Mouse (Mus musculus): ENCODE measurements around the gene Ptpn13. TPM values are rescaled to one million over a fixed set of nuclear protein-coding genes. Genes with fewer than 3 reads are reported as not detected.

Ptpn13 gene
- polyA plus RNA-seq, 1 experiment from 2014 or later = 0.55 TPM

DNA sequence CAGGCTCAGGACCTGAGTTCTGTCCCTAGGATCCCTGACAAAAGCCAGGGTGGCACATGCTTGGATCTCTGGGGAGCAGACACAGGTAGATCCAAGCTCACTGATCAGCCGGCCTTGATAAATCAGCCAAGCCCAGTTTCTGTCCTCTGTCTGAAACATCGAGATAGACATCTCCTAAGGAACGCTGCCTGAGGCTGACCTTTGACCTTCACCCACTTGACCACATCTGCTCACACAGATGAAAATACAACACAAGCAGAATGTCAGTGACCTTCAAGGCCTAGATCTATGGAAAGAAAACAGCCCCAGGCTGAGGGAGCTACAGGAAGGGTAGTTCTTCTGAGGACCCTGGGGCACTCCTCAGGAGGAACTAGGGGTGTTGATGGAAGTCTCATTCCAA lies 97.4 kb downstream of the Ptpn13 start:
- no peak overlapping the region for H3K4me2 ChIP-seq
- H3K4me1 ChIP-seq (replicated peaks) = no peaks in the 10 kb centered on the region
- no peak for ATAC-seq (ENCODE audit: insufficient read depth)
- no peak overlapping the region for H3K4me3 ChIP-seq (replicated peaks)
- H3K9me3 ChIP-seq (replicated peaks) = no peaks in the 10 kb centered on the region
- H3K36me3 ChIP-seq (replicated peaks) = no peaks in the 10 kb centered on the region
- H3K27me3 ChIP-seq = no peaks in the 10 kb centered on the region
- H3K27ac ChIP-seq (replicated peaks) = no peak overlapping the region
- H3K9ac ChIP-seq = no peak overlapping the region
- 64% methylated on average over 3 of the region's 3 CpGs for WGBS (ENCODE audit: insufficient replicate concordance)

DNA sequence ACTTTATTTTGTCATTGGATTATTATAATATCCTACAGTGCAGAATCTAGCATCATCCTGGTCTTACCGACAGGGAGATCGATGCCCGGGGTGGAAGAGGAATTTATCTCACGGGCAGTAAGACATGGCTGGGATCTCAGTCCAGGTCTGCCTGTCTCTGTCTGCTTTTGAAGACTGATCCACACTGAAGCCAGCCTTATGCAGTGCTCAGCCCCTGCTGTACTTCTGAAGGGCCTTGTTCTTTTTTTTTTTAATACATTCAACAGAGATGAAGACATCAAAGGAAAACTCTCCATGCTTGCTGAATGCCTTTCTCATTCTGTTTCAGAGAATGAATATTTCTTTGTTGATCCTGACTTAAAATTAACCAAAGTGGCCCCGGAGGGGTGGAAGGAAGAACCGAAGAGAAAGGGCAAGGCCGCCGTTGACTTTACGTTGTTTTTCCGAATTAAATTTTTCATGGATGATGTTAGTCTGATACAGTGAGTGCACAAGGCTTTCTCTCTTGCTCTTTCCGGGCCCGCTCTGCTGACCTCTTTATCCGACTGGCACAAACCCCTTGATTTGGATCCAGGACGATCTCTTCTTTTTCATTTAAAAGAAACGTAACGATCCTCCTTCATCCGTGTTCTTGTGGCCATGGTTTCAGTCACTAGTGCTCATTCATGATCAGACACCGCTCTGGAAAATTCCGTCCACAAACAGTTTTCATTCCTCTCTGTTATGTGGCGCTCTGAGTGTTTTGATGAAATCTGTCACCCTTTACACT lies 101.9 kb downstream of the Ptpn13 start:
- Histone ChIP-seq H3K9me3 (replicated peaks) (no peaks in the 10 kb centered on the region), H3K4me1 (replicated peaks) (no peaks in the 10 kb centered on the region), H3K4me3 (replicated peaks) (no peak overlapping the region), H3K27me3 (no peaks in the 10 kb centered on the region), H3K36me3 (replicated peaks) (no peaks in the 10 kb centered on the region), H3K27ac (replicated peaks) (no peak overlapping the region), H3K9ac (no peak overlapping the region), H3K4me2 (no peak overlapping the region)
- no peak for ATAC-seq (ENCODE audit: insufficient read depth)
- 78% methylated on average over 20 of the region's 20 CpGs for WGBS (ENCODE audit: insufficient replicate concordance)

DNA sequence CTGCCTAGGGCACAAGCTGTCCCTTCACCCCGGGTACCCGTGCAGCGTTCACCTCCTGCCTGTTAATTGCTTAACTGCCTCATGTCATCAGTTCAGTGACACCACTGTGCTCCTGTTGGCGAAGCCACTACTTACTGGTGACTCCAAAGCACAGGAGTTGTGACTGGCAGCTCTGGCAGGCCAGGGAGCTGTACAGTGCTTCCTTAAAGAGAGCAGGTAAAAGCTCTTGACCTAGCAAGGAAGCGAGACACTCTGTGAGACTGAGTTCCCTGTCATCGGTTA lies 102.4 kb downstream of the Ptpn13 start:
- no peaks in the 10 kb centered on the region for H3K27me3 ChIP-seq
- no peak overlapping the region for H3K9ac ChIP-seq
- H3K4me3 ChIP-seq (replicated peaks) = no peak overlapping the region
- no peak for ATAC-seq (ENCODE audit: insufficient read depth)
- H3K4me1 ChIP-seq (replicated peaks) = no peaks in the 10 kb centered on the region
- no peaks in the 10 kb centered on the region for H3K9me3 ChIP-seq (replicated peaks)
- no peak overlapping the region for H3K4me2 ChIP-seq
- H3K27ac ChIP-seq (replicated peaks) = no peak overlapping the region
- no peaks in the 10 kb centered on the region for H3K36me3 ChIP-seq (replicated peaks)
- 63% methylated on average over 6 of the region's 6 CpGs for WGBS (ENCODE audit: insufficient replicate concordance)

DNA sequence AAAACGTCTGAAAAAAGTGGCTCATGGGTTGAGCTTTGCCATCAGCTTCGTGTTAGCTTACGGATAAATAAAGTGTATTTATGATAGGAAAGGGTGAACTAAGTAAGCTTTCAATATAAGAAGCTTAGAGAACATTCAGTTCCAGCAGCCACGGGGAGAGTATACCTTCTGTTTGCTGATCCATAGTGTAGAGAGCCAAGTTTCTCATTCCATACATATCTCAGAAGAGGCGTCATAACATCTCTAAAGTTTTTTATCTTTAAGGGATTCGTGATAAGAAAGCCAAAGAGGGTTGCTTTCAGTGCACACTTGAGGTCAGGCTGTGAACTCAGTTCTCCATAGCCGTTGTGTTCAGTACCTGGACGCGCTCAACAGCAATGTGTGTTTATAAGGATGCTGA lies 105.2 kb downstream of the Ptpn13 start:
- no peak overlapping the region for H3K9ac ChIP-seq
- WGBS (ENCODE audit: insufficient replicate concordance) = 60% methylated on average over 9 of the region's 9 CpGs
- no peak for ATAC-seq (ENCODE audit: insufficient read depth)

DNA sequence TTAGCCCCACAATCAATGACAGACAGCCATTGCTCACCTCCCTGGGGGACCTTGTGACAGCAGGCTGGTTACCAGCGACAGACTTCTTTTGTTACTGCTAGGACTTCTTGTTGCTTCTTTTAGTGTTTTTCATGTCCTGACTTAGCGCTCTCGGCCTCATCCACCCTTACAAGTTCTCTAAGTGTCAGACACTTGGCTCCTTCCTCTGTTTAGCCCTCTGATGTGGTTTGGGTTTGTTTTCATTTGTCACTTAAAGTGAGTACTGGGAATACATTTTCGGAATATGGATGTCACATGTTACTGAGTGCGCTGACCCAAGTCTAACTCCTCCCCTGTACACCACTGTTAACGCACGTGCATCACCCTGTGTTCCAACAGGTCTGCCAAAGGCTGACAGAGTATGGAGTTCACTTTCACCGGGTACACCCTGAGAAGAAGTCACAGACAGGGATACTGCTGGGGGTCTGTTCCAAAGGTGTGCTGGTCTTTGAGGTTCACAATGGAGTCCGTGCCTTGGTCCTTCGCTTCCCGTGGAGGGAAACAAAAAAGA lies 107.9 kb downstream of the Ptpn13 start:
- Histone ChIP-seq H3K4me1 (replicated peaks) (no peaks in the 10 kb centered on the region), H3K27ac (replicated peaks) (no peak overlapping the region), H3K9ac (no peak overlapping the region), H3K36me3 (replicated peaks) (no peaks in the 10 kb centered on the region), H3K4me2 (no peak overlapping the region), H3K9me3 (replicated peaks) (no peaks in the 10 kb centered on the region), H3K4me3 (replicated peaks) (no peak overlapping the region), H3K27me3 (no peaks in the 10 kb centered on the region)
- no peak for ATAC-seq (ENCODE audit: insufficient read depth)
- WGBS (ENCODE audit: insufficient replicate concordance) = 76% methylated on average over 11 of the region's 11 CpGs

More for the DNA sequence above, 105.2 kb downstream of the Ptpn13 start:
- Histone ChIP-seq H3K36me3 (replicated peaks) (no peaks in the 10 kb centered on the region), H3K9me3 (replicated peaks) (no peaks in the 10 kb centered on the region), H3K27ac (replicated peaks) (no peak overlapping the region), H3K4me3 (replicated peaks) (no peak overlapping the region), H3K27me3 (no peaks in the 10 kb centered on the region), H3K4me1 (replicated peaks) (no peaks in the 10 kb centered on the region), H3K4me2 (no peak overlapping the region)

DNA sequence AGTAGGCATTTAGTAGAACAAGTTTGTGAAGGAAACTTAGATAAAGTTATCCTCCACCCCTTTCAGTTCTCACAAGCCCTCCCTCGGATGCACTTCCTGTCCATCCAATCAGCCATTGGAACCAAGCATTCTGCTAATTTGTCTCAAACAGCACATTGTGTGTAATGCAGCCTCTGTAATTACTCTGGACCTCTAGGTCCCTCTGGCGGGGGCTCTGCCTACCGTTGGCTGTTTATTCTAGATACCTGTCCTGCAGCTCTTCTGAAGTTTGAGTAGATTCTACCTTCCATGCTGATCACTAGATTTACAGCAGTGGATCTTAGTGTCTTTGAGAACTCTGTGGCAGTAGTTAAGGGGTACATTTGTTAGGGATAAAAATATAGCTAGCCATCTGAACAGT lies 109.5 kb downstream of the Ptpn13 start:
- H3K27me3 ChIP-seq = no peaks in the 10 kb centered on the region
- WGBS (ENCODE audit: insufficient replicate concordance) = 62% methylated on average over 3 of the region's 3 CpGs
- no peak overlapping the region for H3K4me2 ChIP-seq
- H3K36me3 ChIP-seq (replicated peaks) = no peaks in the 10 kb centered on the region
- H3K9ac ChIP-seq = no peak overlapping the region
- H3K4me1 ChIP-seq (replicated peaks) = no peaks in the 10 kb centered on the region
- no peak overlapping the region for H3K4me3 ChIP-seq (replicated peaks)
- no peak for ATAC-seq (ENCODE audit: insufficient read depth)
- no peak overlapping the region for H3K27ac ChIP-seq (replicated peaks)
- no peaks in the 10 kb centered on the region for H3K9me3 ChIP-seq (replicated peaks)

DNA sequence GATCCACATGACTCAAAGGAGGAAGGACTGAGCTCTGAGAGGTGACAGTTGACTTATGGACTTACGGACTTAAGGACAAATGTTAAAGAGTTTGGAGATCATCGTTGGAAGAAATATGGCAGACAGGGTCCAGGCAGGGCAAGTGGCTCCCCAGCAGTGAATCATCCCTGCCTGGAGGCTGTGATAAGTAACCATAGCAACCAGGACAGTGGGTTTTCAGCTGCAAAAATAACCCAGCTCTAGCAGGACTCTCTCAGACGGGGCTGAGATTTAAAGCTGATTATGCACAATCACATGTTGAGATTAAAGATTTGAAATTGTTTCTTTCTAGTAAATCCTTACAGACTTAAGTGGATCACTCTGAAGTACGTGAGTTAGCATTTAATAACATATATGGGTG lies 112.4 kb downstream of the Ptpn13 start:
- no peak overlapping the region for H3K4me2 ChIP-seq
- no peaks in the 10 kb centered on the region for H3K9me3 ChIP-seq (replicated peaks)
- no peak for ATAC-seq (ENCODE audit: insufficient read depth)
- H3K4me1 ChIP-seq (replicated peaks) = no peaks in the 10 kb centered on the region
- WGBS (ENCODE audit: insufficient replicate concordance) = 53% methylated on average over 4 of the region's 4 CpGs
- H3K27ac ChIP-seq (replicated peaks) = no peak overlapping the region
- H3K4me3 ChIP-seq (replicated peaks) = no peak overlapping the region
- no peaks in the 10 kb centered on the region for H3K36me3 ChIP-seq (replicated peaks)
- no peak overlapping the region for H3K9ac ChIP-seq
- no peaks in the 10 kb centered on the region for H3K27me3 ChIP-seq

DNA sequence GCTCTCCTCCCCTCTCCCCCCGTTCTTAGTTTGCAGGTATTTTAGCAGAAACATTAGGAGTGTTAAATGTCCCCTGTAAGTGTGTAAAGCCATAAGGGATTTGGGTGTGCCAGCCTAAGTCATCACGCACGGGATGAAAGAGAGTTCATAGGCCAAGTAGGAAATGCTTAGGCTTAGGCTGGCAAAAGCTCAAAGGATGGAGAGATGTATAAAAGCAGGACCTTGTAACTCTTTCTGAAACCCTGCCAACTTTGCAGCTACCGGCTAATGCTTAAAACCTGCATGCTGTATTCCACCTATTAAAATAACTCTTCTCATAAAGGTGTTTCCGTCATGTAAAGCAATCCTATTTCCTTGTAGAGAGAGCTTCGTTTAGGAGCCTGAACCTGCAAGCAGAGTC lies 115.6 kb downstream of the Ptpn13 start:
- no peaks in the 10 kb centered on the region for H3K9me3 ChIP-seq (replicated peaks)
- H3K4me1 ChIP-seq (replicated peaks) = no peaks in the 10 kb centered on the region
- no peak overlapping the region for H3K27ac ChIP-seq (replicated peaks)
- H3K9ac ChIP-seq = no peak overlapping the region
- H3K36me3 ChIP-seq (replicated peaks) = no peaks in the 10 kb centered on the region
- no peak for ATAC-seq (ENCODE audit: insufficient read depth)
- H3K4me3 ChIP-seq (replicated peaks) = no peak overlapping the region
- H3K4me2 ChIP-seq = no peak overlapping the region
- no peaks in the 10 kb centered on the region for H3K27me3 ChIP-seq
- WGBS (ENCODE audit: insufficient replicate concordance) = 73% methylated on average over 6 of the region's 6 CpGs

DNA sequence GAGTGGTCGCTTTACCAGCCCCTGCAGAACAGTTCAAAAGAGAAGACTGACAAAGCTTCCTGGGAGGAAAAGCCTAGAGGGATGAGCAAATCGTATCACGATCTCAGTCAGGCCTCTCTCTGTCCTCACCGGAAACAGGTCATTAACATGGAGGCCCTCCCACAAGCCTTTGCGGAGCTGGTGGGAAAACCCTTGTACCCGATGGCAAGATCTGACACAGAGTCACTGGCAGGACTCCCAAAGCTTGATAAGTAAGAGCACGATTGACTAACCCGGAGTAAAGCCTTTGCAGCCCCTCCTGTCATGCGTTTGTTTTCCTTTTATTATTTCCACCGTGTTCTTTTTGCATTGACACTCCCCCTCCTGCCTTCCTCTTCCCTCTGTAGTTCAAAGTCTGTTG lies 116.1 kb downstream of the Ptpn13 start:
- Histone ChIP-seq H3K27me3 (no peaks in the 10 kb centered on the region), H3K36me3 (replicated peaks) (no peaks in the 10 kb centered on the region), H3K9me3 (replicated peaks) (no peaks in the 10 kb centered on the region), H3K9ac (no peak overlapping the region), H3K4me2 (no peak overlapping the region), H3K4me3 (replicated peaks) (no peak overlapping the region), H3K4me1 (replicated peaks) (no peaks in the 10 kb centered on the region), H3K27ac (replicated peaks) (no peak overlapping the region)
- WGBS (ENCODE audit: insufficient replicate concordance) = 63% methylated on average over 10 of the region's 10 CpGs
- ATAC-seq (ENCODE audit: insufficient read depth) = no peak

DNA sequence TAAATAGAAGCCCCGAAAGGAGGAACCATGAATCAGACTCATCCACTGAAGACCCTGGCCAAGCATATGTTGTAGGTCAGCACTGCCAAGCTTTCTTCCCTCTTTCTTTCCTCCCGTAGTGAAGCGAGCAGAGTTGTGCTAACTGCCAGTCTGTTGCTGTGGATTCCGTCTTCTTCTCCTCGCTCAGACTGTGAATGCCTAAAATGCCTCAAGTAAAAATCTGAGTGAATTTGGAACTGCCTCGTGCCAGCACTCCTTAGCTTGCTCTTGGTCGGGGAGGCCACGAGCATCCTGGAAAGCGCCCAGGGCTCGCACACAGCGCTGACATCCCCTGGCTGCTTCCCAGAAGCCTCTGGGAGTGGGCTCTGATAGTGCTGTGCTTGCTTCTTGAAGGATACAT lies 116.5 kb downstream of the Ptpn13 start:
- Histone ChIP-seq H3K4me3 (replicated peaks) (no peak overlapping the region), H3K4me2 (no peak overlapping the region), H3K4me1 (replicated peaks) (no peaks in the 10 kb centered on the region), H3K27ac (replicated peaks) (no peak overlapping the region), H3K9ac (no peak overlapping the region), H3K27me3 (no peaks in the 10 kb centered on the region), H3K9me3 (replicated peaks) (no peaks in the 10 kb centered on the region), H3K36me3 (replicated peaks) (no peaks in the 10 kb centered on the region)
- WGBS (ENCODE audit: insufficient replicate concordance) = 66% methylated on average over 11 of the region's 11 CpGs
- no peak for ATAC-seq (ENCODE audit: insufficient read depth)

DNA sequence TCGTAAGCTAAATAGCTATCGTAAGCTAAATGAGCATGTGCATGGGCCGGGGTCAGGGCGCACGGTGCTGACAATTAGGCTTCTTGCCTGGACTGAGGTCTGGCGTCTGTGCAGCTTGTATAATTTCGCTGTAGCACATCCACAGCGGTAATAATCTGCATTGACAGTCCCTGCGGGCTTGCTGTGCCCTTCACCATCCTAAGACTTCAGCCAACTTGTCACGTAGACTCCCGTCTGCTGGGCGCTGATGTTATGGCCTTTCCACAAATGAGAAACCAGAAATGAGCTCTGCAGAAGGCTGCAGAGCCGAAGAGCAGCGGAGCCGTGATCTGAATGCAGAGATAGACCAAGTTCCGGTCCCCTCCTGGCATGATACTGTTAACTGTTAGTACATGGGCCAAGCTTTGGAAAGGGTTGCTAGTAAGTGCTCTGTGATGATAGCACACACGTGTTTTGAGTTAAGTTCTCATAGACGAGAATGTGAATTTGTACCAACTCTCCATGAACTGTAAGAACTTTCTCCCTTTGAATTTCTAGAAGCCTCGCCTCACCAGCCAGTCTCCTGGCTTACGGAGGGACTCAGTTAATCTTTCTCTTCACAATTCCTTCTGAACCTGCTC lies 120.5 kb downstream of the Ptpn13 start:
- no peaks in the 10 kb centered on the region for H3K27me3 ChIP-seq
- H3K9ac ChIP-seq = no peak overlapping the region
- WGBS (ENCODE audit: insufficient replicate concordance) = 73% methylated on average over 20 of the region's 20 CpGs
- no peaks in the 10 kb centered on the region for H3K36me3 ChIP-seq (replicated peaks)
- no peaks in the 10 kb centered on the region for H3K4me1 ChIP-seq (replicated peaks)
- no peaks in the 10 kb centered on the region for H3K9me3 ChIP-seq (replicated peaks)
- H3K4me2 ChIP-seq = no peak overlapping the region
- ATAC-seq (ENCODE audit: insufficient read depth) = no peak
- H3K4me3 ChIP-seq (replicated peaks) = no peak overlapping the region
- no peak overlapping the region for H3K27ac ChIP-seq (replicated peaks)

DNA sequence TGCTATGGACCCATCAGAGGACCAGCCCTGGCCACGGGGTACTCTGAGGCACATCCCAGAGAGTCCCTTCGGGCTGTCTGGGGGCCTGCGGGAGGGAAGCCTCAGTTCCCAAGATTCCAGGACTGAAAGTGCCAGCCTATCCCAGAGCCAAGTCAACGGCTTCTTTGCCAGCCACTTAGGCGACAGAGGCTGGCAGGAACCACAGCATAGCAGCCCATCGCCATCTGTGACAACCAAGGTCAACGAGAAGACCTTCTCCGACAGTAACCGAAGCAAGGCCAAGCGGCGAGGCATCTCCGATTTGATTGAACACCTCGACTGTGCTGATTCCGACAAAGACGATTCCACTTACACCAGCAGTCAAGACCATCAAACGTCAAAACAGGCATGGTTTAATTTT lies 129.8 kb downstream of the Ptpn13 start:
- no peaks in the 10 kb centered on the region for H3K27me3 ChIP-seq
- H3K4me1 ChIP-seq (replicated peaks) = no peaks in the 10 kb centered on the region
- no peaks in the 10 kb centered on the region for H3K9me3 ChIP-seq (replicated peaks)
- H3K36me3 ChIP-seq (replicated peaks) = no peaks in the 10 kb centered on the region
- H3K4me3 ChIP-seq (replicated peaks) = no peak overlapping the region
- H3K9ac ChIP-seq = no peak overlapping the region
- H3K4me2 ChIP-seq = no peak overlapping the region
- ATAC-seq (ENCODE audit: insufficient read depth) = no peak
- 77% methylated on average over 16 of the region's 16 CpGs for WGBS (ENCODE audit: insufficient replicate concordance)
- no peak overlapping the region for H3K27ac ChIP-seq (replicated peaks)
